Mouse (Mus musculus) lung, adult 18-20 months (tissue): Measurements from ENCODE around the gene Baz2b.

Experiments used
- DNase-seq, 2 experiments: peaks; one replicate each; pipeline ENCODE4 v3.0.0; 2022; ENCODE audit warnings: mixed read lengths in 2 of 2

Gene Baz2b

DNA sequence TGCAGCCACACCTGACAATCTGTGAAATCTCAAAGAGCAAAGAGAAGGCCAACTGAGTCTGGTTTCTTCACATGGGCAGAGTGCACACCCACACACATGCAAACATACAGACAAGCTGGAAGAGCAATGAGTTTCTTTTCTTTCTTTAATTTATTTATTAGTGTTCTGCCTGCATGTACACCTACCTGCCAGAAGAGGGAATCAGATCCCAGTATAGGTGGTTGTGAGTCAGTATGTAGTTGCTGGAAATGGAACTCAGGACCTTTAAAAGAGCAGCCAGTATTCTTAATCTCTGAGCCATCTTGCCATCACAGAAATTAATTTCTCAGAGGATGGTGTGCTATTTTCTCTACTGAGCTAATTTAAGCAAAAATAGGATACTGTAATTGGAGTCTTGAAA lies 164.7 kb downstream of the Baz2b start:
- DNase-seq, result no peak

DNA sequence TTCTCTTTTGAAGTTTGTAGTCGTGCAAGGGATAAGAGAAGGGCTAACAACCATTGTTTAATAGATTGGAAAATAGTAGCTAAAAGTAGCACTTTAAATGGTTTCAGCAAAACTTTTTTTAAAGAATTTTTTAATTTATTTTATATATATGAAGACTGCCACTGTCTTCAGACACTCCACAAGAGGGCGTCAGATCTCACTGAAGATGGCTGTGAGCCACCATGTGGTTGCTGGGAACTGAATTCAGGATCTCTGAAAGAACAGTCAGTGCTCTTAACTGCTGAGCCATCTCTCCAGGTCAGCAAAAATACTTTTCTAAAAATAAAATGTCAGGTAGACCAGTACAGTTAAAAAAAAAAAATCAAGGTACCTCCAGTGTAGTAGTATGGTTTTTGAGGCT lies 165.1 kb downstream of the Baz2b start:
- DNase-seq, result no peak

DNA sequence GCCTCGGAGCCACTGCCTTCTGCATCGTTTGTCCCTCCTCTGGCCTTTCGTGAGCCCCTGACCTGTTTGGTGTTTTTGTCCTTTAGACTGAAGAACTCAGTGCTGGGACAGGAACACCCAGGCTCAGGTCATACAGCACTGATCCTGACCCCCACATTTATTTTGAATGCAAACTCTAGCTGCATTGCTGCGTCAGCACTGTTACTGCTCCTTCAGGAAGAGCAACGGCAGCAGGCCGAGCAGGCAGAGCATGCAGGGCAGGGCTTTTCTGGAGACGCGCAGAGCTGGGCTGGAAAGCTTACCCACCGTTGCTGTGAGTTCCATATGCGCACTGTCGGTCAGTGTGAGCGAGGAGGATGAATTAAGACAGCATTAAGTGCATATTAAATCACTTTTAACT lies 166.9 kb downstream of the Baz2b start:
- DNase-seq, result no peak

DNA sequence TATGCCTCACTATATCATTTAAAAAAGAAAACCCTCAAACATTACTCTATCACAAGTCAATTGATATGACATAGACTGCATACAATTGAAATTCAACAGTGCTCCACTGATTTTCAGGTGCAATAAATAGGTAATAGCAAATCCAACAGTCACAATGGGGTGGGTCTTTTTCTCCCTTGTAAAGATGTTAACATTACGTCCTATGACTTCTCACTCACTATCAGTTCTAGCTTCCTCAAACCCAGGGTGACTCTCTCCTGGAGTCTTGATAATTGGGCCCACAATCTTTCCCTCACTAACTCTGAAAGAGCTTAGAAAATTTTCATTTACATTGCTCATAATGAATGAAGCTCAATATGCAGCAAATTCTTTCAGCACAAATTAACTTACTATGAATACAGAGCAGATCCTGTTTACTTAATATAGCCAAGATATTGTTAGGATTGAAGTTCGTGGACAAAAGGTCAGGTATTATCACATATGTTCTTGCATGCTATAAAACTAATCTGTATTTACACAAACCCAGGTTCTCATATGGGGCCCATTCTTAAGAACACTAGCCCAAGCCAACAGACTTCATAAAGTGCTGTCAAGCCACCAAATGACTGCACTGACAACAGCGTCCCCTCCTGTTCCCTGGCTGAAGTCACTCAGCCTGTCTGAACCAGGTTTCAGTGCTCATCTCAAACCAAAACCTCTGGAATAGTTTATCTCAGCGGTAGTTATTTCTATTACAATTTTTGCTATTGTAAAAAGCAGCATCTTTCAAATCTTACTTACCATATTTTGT lies 168.0 kb downstream of the Baz2b start:
- DNase-seq, result no peak

DNA sequence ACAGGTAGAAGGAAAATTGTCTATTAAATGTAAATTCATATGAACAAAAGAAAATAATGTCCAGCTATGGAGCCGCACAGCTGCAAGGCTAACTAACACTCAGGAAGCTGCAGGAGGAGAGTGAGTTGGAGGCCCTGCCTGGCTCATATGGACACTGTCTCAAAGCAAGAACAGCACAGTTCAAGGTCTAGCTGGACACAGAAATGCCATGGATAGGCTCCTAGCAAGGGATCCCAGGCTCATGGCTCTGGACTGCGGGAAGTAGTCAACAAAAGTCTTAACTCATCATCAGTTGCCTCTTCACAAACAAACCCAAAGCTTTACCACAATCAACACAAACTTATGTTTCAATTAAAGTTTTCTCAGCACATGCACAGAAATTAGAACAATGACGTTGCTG lies 169.5 kb downstream of the Baz2b start:
- no peak for DNase-seq

DNA sequence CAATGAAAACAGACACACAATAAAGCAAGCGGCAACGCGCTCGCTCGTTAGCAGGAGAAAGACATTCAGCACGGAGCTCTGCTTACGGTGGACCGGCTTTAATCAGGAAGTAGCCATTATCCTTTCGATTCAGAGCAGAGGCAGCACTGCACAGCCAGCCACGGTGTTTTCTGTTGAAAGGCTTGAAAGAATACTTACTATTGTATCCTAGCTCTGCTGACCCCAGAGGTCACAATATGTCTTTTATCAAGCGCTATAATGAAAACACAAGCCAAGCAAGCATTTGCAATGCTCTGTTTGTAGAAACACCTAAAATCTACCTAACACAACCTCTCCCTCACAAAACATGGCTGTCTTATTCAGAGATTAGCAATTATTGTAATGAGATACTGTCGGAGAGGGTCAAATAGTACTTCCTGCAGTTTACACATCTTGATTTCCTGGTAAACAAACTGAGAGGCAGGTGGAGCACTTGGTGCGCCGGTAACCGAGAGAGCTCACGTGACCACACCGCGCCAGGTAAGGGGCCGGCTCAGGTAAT lies 172.6 kb downstream of the Baz2b start:
- peak; percentile 59 to 63 for DNase-seq

DNA sequence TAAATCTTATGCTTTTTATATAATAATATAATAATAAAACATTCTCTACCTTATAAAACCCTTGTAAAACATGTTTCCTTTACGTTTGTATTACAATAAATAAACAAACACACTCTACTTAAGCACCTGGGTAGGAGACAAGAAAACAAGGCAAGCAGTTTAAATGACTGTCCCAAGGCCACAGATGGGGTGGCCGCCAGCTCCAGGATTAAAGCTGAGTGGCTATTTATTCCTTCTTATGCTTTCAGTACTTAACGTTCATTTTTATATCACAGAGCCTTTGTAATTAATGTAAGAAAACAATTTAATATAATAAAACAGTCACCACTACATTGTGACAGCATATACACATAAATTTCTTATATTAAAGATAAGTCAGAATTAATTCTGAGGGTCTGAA lies 173.3 kb downstream of the Baz2b start:
- no peak for DNase-seq

DNA sequence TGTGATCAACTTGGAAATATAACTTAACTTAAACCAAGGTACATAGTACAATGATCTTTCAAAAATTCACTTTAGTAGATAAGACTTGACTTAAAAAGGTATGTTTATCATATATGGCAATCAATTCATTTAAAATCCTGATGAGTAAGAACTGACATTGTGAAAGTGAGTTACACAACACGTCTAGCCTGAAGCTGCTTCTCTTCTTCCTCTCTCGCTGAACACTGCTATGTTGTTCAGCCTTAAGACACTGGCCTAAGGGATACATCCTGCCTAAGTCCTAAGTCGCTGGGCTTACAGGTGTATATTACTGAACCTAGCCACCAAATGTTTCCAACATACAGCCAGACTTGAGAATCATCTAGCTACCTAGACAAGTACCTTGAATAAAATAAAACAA lies 178.6 kb downstream of the Baz2b start:
- DNase-seq, result no peak

DNA sequence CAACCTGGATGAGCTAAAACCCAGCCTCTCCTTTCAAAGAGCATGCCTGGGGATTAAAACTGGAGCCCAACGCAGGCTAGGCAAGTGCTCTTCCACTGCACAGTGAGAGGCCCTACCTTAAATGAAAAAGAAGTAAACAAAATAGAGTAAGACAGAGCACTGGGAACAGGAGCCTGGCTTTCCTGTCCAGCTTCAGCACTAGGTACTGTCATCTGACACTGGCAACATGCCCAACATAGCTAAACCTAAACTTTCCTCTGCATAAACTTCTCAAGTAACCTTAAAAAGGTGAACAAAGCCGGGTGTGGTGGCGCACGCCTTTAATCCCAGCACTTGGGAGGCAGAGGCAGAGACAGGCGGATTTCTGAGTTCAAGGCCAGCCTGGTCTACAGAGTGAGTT lies 180.6 kb downstream of the Baz2b start:
- no peak for DNase-seq

DNA sequence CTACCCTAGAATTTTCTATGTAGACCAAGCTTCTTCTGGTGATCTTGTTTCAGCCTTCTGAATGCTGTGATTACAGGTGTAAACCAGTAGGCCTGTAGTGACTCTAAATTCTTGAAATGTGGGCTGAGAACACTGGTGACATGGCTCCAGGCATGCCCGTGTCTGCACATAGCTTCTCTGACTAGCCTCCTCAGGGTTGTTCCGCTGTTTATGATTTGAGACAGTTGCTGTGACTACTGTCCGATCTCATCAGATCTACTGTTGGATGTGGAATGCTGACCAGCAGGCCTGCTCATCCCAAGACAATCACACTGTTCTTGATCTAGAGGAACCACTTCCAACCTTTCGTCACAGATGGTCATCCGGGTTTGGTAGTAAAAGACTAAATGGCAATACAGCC lies 182.5 kb downstream of the Baz2b start:
- no peak for DNase-seq

DNA sequence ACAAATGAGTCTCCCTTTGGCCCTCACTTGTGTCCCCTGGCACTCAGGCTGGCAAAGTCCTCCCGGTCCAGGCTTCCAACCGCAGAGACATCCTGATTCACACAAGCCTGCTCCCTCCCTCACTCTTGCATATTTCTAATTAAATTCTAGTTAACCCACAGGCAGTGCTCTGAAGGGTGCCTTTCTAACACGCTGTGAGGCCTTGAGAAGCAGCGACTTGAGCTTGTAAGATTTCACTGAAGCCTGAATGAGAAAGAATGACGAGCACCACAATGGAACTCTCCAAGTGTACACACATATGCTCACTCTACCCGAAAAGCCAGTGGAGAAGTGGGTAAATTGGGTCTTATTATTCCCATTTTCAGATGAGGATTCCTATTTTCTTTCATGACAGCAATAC lies 183.1 kb downstream of the Baz2b start:
- DNase-seq, result no peak

DNA sequence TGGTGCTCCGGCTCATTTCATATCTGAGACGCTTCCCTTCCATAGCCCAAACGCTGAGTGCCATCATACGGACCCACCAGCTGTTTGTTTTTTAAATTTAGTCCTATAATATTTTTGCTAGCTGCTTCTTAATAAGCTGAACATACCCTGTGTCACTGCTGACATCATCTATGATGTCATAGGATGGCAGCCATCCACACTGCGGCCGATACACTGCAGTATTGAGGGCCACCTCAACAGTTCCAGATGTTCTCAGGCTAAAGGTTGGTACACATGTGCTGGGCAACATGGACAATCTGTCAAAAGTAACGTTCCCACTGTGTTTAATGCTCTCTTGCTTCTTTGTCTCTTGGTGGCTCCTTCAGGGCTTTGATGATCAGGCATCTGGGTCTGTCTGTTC lies 185.9 kb downstream of the Baz2b start:
- DNase-seq, result no peak

DNA sequence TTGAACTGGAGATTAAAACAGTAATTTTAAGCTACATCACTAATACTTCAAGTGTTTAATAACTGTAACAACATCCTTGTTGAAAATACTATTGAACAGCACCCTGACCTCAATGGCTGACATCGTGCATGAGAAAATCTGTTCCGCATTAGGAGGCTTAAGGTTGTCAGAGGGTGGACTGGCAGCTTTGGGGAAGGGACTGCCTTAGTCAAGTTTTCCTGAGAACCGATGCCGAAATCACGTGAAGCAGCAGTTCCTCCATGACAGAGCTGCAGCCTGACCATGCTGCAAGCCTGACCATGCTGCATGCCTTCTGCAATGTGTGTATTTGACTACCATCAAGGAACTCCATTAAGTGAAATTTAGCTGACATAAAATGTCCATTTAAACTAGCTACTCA lies 188.1 kb downstream of the Baz2b start:
- DNase-seq, result no peak

DNA sequence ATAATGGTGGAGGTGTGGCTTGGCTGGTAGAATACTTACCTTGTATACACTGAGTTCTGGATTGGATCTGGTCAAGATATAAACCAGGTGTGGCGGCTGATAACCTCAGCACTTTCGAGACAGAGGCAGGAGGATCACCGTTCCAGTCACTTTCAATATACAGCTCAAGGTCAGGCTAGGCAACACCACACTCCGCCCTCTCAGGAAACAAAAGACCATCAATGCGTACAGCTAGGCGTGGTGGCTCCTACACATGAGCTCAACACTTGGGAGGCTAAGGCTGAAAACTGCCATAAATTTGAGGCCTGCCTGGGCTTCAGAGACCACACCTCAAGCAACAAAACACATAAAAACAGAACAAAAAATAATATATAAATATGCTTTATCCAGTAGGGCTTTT lies 188.5 kb downstream of the Baz2b start:
- DNase-seq, result no peak

DNA sequence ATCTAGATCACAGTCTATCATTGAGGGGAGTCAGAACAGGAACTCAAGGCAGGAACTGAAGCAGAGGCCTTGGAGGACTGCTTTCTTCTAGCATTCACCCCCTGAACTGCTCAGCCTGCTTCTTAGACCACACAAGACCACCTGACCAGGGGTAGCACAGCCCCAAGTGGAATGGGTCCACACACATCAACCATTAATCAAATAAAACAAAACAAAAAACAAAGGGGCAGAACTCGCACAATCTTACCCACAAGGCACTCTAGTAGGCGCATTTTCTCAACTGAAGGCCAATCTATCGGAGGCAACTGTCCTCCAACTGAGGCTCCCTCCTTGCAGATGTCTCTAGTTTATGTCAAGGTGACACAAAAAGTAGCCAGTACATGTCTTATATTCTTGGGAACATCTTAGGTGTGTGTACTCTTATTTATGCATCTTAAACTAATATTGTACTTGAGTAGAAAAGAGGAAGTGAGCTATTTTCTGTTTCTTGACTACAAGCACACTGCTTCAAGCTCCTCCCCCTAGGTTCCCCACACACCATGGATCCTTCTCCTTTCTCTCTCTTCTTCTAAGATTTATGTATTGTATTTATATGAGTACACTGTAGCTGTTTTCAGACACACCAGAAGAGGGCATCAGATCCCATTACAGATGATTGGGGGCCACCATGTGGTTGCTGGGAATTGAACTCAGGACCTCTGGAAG lies 189.9 kb downstream of the Baz2b start:
- no peak for DNase-seq

DNA sequence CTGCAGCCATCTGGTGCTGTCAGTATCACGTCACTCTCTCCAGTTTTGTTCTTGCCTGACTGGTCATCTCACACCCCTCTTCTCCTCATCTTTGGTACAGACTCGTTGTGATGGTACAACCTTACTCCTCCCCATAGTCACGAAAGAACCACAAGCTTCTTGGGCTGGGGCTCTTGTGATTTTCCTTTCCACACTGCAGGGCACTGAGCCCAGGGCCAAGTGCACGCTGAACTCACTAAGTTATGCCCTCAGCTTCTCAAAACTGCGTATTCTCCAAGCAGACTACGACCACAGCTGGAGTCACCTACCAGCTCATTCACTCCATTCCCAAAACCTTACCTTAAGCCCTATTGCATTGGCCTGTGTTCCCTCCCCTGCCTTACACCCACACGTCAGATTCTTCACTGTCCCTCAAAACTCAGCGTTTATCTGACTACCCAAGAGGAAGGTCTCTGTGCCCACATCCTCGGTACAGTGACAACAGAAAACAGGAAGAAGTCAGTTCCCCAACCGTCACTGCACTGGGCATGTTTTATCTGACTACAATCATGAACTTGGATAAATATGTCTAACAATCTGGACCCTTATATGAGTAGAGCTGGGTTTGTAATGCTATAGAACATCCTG lies 190.7 kb downstream of the Baz2b start:
- DNase-seq, result peak; percentile 25 to 26

DNA sequence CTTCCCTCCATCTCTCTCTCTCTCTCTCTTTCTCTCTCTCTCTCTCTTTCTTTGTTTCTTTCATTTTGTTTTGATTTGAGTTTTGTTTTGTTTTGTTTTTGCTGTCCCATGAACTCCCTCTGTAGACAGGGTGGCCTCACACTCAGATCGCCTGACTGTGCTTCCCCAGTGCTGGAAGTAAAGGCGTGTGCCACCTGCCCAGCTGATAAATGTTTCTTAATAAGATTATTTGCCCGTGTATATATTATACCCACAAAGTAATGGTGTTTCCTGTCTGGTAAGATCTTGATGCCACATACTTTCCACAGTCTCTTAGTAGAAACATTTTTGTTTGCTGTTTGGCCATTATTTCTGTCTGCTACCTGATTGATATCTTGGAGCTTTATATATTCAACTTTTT lies 198.1 kb downstream of the Baz2b start:
- DNase-seq, result no peak

DNA sequence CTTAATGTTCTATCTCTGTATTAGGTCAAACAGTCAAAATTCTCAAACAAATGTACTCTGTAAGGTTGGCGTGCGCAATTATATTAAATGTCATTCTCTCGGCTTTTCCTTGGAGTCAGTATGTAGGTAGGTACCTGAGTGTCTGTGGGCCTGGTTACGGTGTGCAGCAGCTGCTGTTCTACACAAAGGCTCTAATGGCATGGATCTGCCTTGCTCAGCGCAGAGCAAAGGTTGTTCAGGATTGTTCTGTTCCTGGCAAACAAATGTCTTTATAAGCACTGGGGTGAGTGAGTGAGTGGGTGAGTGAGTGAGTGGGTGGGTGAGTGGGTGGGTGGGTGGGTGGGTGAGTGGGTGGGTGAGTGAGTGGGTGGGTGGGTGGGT lies 206.0 kb downstream of the Baz2b start:
- DNase-seq, result no peak

DNA sequence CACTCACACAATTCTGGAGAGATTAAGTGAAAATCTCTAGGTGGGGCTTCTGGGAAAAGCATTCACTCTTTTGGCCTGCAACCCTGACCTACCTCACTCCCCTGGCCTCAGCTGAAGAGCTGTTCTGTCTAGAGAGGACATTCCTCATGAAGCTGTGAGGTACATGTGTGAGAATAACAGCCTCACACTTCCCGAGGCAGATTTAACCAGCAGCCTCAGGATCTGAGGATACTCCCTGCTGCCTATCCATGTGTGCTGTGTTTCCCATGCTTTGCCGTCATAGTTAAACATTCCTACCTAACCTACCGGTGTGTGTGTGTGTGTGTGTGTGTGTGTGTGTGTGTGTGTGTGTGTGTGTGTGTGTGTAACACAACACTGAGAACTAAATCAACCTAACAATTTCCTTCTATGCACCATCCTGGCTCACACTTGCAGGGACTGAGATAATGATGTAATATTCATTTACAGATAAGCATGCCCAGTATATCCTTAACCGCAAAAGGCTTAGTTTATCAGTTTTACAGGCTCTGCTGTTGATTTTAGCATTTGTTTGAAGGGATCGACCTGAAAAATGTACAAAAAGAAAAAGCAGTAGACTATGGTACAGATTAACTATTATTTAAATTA lies 206.5 kb downstream of the Baz2b start:
- no peak for DNase-seq

DNA sequence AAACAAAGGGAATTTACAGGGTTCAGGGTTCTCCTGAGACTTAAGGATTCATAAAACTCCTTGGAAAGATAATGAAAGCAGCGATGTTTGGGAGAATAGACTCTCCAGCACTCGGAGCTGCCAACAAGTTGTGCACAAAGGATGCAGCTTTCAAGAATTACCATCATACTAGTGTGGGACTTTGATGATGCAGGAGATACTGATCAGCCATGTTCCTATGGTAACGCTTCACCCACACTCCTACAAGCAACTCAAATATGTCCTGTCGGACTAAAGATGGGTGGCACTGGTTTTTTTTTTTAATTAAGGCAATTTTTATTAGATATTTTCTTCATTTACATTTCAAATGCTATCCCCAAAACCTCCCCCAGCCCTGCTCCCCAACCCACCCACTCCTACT lies 209.4 kb downstream of the Baz2b start:
- no peak for DNase-seq

DNA sequence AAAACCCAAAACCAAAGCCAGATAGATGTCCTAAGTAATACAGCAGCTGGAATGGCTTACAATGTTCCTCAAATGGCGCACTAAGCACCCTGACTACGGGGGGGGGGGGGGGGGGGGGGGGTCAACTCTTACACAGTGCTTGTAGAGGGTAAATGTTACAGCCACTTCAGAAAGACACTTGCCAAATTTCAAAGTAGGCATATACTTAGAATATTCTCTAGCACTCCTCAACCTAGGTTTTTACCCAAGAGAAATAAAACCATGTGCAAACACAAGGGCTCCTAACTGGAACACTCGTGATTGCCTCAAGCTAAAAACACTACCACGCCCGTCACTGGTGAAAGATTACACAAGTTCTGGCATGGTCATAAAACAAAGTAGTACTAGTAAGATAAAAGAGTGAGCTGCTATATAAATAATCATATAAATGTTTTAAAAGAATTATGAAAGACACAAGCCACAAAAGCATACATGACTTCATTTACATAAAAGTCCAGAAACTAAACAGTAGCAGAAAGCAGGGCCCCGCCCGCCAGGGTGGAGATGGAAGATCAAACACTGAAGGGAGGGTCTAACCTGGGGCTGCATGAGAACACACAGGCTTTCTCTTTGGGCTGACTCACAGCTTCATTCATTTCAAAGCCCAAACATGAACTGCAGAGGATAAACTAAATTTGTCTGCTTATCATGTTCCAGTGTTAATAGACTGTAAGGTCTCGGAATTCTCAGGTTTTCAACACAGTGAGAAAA lies 212.0 kb downstream of the Baz2b start:
- peak; percentile 34 to 74 for DNase-seq

DNA sequence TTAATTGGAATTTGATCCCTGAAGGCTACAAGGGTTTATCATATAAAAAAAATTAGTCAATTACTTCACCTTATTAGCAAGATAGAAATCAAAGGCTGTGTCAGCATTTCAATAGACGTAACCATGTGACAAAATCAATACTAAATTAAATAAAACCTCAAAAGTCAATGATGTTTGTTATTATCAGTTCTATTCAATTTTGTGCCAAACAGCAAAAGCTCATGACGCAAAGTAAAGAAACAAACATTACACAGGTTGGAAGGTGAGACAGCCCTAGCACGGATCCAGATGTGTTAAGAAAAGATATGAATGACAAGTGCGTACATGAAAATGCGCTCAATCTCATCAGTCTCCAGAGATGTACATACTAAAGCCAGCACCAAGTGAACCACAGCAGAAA lies 212.7 kb downstream of the Baz2b start:
- DNase-seq, result no peak

DNA sequence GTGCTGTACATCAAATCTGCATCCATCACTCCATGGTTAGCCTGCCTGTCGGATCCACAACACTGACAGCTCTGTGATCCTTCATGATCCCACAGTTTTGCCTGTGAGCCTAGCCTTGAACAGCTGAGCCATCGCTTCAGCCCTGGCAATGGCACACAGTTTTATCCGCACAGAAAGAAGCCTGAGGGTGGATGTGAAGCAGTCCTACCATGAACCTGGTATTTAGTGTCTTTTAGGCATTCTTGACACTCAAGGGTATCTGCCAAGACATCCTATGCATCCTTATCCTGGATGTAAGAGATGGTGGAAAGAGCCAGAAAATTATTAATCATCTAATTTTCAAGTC lies 216.5 kb downstream of the Baz2b start:
- DNase-seq, result no peak
